Mouse (Mus musculus) 3T3-L1 (cell line): ENCODE measurements around the gene Adgrf5.
"Not testable (repeated sequence)": the region's sequence is repeated elsewhere in the genome, so short reads cannot be mapped to it uniquely, and the experiment has no call there.

Experiments used
- DNase-seq: peaks from one replicate; pipeline ENCODE4 v3.0.0-alpha.2; 2015; ENCODE audit warnings: low read depth, low spot score

The Adgrf5 gene

GRCm38 (mm10) chr17:43460245-43461181, 100.3 kb downstream of the Adgrf5 start:
- peak; percentile 79 for DNase-seq

- DNase-seq, result no peak
Measured at GRCm38 (mm10) chr17:43470039-43470438, 109.8 kb downstream of the Adgrf5 start.

DNA sequence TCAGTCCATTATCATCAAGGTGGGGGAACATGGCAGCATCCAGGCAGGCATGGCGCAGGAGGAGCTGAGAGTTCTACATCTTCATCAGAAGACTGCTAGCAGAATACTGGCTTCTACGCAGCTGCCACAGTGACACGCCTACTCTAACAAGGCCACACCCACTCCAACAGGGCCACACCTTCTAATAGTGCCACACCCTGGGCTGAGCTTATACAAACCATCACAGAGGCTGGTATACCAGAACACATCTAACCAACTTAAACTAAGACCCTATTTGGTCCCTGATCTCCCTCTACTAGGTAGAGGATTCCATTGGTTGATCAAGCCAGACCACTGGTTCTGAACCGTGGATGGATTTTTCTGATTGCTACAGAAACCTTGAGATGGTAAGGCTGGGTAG, 112.3 kb downstream of the Adgrf5 start:
- DNase-seq, result no peak

DNA sequence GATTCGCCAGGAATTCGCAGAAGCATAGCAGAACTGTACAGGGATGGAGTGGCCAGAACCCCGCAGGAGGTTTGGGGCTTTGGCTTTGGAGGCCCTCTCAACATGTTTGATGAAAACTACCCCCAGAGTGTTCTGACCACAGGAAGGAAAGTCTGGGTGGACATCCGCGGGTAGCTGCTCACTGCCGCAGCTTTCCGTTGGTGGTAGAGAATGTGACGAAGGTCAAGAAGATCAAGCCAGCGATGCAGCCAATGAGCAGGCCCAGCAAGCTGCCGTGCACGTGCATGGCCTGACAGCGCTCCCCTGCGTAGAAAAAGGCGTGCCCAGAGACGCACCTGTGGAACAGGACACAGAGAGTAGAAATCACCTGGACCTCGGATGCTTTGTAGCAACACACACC, 114.5 kb downstream of the Adgrf5 start:
- DNase-seq, result no peak

DNA sequence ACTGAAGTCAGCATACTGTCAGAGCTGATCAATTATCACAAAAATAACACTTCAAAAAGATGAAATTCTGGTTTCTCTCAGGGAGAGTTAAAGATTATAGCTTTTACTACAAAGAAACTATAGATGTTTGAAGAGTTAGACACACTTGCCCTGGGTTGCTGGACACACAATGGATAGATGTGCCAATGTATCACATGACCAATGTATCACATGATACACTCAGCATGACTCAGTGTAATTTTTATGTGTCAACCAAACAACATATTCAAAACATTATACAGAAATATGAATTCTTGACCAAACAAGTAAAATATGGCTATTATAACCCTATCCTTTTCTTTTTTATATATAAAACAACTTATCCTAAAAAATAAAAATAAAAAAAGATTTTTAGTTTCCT, 117.4 kb downstream of the Adgrf5 start:
- peak; percentile 51 for DNase-seq

DNA sequence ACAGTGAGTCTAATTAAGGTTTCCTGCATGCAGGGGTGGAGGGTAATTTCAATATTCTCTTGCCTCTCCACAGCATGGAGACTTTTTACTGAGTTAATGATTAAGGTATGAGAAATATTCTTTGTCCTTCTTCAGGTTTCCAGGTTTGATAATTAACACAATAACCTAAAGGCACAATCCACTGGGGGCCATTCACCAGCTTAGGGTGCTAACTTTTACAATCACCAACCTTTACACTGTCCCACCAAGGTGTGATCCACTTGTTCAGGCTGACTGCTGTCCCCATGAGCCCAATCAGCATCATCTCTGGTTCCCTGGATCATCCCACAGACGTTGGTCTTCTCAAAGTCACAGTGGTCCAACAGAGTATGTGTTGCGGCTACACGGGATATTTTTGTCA, 125.7 kb downstream of the Adgrf5 start:
- DNase-seq, result no peak

DNA sequence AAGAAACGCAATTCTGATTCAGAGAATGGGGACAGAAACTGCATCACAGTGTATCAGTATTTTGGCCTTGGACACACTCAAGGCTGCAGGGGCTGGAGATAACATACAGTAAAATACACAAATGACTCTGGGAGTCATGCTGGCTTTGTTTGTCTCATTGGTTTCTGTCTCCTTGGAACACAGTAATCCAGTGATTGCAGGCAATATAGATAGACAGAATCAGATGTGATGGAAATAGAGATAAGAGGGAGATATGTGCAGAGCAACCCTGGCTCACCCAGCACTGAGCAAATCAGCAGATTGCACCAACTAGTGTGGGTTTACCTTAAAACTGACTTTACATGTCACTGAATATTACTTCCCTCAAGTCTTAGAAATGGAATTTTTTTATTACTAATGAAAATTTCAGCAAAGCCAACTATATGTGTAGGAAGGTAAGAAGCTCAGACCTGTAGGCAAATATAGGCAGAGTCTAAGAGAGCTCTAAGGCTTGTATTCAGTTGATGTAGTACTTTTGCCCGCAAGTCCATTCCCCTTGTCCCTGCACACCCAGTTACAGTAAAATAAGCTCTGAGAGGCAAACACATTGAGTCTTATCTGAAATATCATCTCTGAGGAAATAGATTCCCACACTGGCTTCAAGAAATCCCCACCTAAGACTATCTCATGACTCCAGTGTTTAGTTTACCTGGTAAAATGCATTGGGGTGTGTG, 128.3 kb downstream of the Adgrf5 start:
- DNase-seq, result no peak

DNA sequence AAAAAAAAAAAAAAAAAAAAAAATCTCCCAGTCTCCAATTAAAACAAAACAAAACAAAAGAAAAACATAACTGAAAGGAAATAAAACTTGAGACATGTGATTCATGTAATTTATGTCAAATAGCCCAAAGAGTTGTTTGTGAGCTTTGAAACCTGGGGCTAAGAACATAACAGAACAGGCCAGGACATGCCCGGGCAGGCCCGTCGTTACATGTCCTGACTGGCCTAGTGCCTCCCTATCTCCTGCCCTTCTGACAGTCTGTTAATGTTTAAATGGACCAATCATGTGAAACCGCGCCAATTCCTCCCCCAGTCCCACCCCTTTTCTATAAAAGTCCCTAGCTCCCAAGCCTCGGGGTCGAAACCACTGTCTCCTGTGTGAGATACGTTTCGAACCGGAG, 130.1 kb downstream of the Adgrf5 start:
- DNase-seq, result not testable (repeated sequence)

- no peak for DNase-seq
Measured at GRCm38 (mm10) chr17:43495502-43495901, 135.3 kb downstream of the Adgrf5 start.

DNA sequence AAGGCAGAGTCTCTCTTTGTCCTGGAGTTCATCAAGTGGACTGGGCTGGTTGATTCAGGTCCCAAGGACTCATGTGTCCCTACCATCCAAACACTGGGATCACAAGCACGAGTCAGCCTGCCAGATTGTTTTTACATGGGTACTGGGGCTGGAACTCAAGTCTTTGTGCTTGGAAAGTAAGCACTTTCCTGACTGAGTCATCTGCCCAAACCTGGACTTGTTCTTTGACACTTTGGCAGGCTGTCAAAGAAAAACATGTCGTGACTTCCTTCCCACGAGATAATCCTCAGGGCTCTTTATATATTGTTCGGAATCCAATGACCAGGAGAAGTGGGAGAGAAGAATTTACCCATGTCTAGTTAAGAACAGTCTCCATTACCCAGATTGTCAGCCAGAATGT, 137.3 kb downstream of the Adgrf5 start:
- DNase-seq, result peak; percentile 60

DNA sequence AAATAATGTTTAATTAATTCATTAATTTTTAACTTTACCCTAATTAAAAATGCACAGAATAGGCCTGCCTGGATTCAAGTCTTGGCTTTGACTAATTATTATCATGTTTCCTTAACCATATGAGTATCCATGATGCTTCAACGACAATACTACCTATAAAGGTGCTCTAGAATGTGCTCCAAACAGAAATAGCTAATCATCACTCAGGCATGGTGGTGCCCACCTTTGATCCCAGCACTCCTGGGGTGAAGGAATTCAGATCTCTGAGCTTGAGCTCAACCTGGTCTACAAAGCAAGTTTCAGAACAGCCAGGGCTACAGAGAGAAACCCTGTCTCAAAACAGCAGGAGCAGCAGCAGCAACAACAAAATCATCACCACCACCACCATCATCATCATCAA, 140.3 kb downstream of the Adgrf5 start:
- no peak for DNase-seq

- DNase-seq, result no peak
Measured at GRCm38 (mm10) chr17:43501223-43501622, 141.0 kb downstream of the Adgrf5 start.

- no peak for DNase-seq
Measured at GRCm38 (mm10) chr17:43501631-43502030, 141.4 kb downstream of the Adgrf5 start.

- no peak for DNase-seq
Measured at GRCm38 (mm10) chr17:43502592-43502991, 142.3 kb downstream of the Adgrf5 start, which contains the start of gene Mep1a. TSS of gene Mep1a (minus strand) at chr17:43502812.

- DNase-seq, result no peak
Measured at GRCm38 (mm10) chr17:43503861-43504593, 143.8 kb downstream of the Adgrf5 start.

- no peak for DNase-seq
Measured at GRCm38 (mm10) chr17:43504594-43504934, 144.3 kb downstream of the Adgrf5 start.
